Mouse (Mus musculus) left cerebral cortex, adult 11 months (tissue): ENCODE results near the gene Nutf2.

ENCODE experiments used
- DNase-seq: peaks from one replicate; pipeline ENCODE4 v3.0.0; 2022; ENCODE audit warnings: low spot score

The Nutf2 gene

DNA sequence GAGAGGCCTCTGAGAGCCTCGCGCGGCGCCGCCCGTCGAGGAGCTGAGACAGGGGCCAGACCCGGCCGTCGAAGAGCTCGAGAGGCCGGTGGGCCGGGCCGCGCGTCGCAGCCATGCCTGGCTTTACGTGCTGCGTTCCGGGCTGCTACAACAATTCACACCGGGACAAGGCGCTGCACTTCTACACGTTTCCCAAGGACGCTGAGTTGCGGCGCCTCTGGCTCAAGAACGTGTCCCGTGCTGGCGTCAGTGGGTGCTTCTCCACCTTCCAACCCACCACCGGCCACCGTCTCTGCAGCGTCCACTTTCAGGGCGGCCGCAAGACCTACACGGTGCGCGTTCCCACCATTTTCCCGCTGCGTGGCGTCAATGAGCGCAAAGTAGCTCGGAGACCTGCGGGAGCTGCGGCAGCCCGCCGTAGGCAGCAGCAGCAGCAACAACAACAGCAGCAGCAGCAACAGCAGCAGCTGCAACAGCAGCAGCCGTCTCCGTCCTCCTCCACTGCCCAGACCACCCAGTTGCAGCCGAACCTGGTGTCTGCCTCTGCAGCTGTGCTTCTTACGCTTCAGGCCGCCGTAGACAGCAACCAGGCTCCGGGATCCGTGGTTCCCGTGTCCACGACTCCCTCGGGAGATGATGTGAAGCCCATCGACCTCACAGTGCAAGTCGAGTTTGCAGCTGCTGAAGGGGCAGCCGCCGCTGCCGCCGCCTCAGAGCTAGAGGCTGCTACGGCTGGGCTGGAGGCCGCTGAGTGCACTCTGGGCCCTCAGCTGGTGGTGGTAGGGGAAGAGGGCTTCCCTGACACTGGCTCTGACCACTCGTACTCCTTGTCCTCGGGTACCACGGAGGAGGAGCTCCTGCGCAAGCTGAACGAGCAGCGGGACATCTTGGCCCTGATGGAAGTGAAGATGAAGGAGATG is 4.9 kb upstream of the Nutf2 start:
- DNase-seq = no peak

DNA sequence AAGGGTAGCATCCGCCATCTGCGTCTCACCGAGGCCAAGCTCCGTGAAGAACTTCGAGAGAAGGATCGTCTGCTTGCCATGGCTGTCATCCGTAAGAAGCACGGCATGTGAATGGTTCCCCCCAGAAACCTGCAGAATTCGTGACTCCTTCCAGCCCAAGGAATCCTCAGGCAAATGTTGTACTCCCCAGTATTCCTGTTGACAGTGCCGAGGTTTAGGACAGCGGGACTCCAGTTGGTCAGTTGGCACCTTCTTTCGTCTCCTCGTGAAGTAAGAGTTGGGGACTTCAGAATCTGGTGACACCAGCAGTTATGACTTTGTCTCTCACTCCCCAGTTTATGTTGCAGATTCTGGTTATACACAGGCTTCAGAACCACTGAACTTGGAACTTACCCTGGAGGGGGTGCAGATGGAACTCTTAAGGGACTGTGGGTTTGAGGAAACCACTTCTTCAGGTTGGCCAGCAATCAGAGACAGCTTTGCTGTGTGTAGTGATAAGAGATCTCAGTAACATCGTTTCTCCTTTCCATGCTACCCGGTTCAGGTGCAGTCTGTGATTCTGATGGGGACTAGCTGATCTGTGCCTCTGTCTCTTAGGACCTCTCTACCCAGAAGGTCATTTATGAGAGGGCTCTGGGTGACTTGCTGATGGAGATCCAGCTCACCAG is 4.1 kb upstream of the Nutf2 start:
- DNase-seq = no peak

DNA sequence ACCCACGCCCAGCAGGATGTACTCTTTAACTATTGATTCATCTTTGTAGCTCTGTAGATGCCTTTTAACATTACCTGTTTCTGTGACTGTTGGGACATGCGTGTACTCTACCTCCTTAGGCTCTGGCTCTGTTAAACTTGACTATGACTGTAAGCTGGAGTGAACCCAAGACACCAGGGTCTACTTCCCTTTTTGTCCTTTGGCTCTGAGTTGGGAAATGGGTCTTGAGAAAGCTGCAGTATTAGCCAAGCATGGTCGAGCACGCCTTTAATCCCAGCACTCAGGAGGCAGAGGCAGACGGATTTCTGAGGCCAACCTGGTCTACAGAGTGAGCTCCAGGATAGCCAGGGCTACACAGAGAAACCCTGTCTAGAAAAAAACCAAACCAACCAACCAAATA is 1.9 kb upstream of the Nutf2 start:
- no peak for DNase-seq

DNA sequence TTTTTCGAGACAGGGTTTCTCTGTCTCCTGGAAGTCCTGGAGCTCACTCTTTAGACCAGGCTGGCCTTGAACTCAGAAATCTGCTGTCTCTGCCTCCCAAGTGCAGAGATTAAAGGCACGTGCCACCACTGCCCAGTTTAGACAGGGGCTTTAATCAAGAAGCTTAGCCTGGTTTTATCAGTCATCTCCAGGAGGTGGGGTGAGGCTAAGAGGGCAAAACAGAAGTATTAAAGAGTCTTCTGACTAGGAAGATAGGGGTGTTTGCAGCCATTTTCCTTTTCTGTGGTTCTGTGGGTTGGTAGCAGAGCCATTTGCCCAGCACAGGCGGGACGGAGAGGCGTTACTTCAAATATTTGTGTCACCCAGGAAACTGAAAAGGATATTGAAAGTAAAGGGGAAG is 1.1 kb upstream of the Nutf2 start:
- DNase-seq = no peak

DNA sequence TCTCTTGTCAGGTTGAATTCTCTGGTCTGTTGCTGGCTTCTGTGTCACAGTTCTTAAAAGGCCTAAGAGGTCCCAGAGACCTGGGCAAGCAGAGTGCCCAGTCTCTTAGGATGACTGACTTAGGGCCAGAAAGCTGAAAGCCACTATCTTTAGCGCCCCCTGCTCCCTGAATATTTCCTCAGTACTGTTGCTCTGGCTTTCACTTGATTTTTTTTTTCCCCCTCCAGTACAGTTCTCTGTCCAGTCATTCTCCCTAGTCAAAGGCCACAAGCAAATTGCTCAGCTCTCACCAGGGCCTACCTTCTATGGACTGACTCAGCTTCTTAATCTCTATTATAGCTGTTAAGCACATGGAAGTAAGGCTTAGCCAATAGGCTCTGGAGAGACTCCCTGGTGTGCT is 1.6 kb downstream of the Nutf2 start:
- DNase-seq = no peak

DNA sequence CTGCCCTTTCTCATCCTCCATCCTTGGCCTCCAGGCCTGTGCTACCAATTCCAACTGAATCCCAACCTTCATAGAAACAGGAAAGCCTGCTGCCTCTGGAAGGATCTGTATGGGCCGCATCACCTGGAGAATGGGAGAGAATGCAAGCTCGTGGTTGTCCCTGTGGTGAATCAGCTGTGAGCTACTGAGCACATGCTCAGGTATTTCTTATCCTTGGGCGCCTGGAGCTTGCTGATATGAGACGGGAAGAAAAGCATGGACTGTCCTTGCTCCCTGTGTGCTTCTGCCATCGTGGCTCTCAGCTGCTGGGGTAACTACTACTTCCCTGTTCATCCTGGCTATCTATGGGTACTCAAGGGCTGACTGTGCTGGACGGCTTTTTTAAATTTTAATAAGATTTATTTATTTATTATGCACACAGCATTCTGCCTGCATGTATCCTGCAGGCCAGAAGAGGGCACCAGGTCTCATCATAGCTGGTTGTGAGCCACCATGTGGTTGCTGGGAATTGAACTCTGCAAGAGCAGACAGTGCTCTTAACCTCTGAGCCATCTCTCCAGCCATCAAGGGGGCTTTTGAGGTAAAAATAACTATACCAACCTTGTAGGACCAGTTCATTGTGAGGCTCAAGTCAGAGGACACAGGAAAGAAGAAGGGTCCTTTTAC is 6.1 kb downstream of the Nutf2 start:
- DNase-seq = no peak

DNA sequence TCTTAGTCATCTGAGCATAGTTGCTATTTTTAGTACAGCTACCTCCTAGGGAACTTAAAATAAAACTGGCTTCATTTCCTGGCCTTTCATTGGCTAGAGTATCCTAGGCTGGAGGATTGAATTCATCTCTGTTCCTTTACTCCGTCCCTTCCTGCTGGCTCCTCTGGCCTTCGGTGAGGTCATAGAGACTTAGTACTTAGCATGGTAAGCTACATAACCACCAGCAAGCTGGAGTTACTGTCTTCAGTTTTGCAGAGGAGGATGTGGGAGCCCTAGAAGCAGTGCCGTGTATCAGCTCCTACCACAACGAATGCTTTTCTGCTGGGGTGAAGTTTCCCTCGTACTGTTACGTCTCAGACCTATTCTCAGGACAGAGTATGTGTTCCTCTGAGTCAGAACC is 13.9 kb downstream of the Nutf2 start:
- DNase-seq = no peak

DNA sequence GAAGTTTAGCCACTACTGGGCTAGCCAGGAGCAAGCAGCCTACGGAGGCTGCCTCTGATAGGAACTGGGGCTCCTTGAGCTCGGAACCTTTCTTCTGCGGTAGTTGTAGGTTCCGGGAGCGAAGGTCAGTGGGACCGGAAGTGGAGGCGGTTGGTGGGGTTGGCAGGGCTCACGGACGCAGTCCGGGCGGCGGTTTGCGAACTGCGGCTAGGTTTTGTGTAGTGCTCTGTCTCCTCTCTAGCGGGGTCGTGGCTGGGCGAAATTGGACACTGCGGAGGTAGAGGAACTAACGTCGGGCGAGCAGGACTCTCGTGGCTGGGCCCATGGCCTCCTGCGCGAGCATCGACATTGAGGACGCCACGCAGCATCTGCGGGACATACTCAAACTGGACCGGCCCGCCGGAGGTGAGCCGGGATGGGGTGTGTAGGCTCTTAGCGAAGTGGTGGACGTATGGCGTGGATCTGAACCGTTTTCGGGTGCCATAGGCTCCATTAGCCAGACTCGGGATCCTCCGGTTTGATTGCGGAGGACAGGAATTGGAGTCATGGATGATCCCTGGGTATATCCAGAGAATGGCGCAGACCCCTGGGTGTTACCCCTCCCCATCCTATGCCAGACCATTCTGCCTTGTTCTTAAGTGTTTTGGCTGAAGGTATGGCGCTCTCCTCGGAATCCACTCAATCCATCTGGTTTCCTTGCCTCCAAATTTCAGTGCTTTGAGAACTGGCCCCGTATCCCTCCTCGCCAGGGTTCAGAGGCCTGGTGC is 20.6 kb downstream of the Nutf2 start, which contains the start of gene Edc4:
Gene Edc4 (plus strand): TSS at position 128 of the 767 bp plus-strand sequence.
- DNase-seq = no peak

DNA sequence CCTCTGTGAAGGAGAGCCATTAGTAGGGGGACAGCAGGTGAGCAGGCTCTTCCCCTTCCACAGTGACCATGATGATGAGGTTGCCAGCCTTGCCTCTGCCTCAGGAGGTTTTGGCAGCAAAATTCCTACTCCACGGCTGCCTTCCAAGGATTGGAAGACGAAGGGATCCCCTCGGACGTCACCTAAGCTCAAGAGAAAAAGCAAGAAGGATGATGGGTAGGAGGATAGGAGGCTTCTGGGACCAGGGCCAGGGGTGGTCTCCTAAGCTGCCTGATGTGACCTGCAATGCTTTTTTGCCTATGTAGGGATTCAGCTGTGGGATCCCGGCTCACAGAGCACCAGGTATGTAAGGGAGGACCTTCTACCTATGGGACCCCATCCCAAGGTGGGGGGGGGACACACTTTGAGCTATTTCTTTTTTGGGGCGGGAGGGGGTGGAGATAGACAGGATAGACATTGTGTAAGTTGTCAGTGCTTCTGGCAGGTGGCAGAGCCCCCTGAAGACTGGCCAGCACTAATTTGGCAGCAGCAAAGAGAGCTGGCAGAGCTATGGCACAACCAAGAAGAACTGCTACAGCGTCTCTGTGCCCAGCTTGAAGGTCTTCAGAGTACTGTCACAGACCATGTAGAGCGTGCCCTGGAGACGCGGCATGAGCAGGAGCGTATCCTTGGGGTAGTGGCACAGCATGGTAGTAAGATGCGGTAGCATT is 29.5 kb downstream of the Nutf2 start:
- no peak for DNase-seq

DNA sequence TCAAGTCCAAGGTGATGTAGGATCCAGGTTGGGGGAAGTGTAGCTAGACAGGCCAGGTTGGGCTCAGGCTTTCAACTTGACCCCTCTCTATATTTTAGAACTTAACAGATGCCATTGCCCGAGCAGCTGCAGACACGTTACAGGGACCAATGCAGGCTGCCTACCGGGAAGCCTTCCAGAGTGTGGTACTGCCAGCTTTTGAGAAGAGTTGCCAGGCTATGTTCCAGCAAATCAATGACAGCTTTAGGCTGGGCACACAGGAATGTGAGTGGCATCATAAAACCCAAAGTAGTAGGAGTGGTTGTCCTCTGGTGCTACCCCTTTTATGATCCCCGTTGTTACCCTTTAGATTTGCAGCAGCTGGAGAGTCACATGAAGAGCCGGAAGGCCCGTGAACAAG is 30.5 kb downstream of the Nutf2 start:
- DNase-seq = no peak

DNA sequence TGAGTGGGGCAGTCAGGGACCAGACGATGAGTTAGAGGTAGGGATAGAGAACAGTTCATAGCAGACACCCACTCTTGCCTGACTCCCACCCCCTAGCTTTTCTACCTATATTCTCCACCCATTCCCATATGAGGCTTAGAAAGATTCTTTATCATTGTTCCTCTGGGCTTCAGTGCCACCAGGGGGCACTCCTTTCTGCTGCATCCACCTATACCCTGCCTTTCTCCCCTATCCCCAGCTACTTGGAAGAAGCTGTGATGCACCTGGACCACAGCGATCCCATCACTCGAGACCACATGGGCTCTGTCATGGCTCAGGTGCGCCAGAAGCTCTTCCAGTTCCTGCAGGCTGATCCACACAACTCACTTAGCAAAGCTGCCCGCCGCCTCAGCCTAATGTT is 32.1 kb downstream of the Nutf2 start:
- no peak for DNase-seq

DNA sequence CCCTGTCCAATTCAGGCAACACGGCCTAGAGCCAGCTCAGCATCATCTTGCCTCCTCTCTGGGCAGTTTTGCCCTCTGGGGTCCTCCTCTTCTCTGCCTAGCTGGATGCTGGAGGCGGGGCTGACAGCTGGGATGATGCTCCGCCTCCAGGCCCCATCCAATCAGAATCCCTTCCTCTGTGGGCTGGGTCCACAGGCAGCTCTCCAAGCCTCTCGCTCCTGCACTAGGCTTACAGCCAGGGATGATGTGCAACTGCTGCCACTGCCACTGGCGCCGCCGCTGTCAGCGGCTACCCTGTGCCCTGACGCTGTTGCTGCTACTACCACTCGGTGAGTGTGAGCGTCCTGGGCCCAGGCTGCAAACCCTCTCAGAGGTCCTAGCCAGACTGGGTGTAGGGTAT is 33.0 kb downstream of the Nutf2 start, which contains the start of gene Nrn1l:
Gene Nrn1l (plus strand): TSS at position 229 of the 400 bp plus-strand sequence.
- DNase-seq = peak; percentile 83

DNA sequence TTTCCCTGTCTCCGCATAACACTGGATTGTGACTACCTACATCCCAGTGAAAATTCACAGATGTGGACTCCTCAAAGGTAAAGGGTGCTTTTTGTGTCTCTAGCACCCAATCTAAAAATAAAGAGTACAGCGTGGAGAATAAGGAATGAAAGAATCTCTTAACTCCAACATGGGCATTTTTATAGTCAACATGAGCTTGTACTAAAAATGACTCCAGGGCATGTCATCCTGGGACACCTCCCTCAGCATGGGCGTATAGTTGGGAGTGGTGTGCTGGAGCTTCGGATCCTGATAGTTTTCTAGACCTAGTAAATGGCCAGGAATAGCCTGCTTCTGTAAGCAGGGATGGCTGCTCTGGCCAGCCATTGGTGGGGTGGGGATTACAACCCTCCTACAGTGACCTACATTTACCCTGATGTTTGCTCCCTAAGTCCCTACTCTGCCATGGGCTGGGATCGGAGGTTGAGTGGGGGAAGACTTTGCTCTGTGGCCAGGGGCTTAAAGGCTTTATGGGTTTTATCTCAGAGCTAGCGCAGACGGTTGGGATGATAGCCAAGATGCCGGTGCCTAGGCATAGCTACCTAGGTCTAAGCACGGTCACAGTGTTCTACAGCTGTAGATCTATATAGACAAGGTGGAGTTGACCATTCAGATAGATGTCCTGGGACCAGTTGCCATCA is 37.6 kb downstream of the Nutf2 start:
- DNase-seq = no peak

DNA sequence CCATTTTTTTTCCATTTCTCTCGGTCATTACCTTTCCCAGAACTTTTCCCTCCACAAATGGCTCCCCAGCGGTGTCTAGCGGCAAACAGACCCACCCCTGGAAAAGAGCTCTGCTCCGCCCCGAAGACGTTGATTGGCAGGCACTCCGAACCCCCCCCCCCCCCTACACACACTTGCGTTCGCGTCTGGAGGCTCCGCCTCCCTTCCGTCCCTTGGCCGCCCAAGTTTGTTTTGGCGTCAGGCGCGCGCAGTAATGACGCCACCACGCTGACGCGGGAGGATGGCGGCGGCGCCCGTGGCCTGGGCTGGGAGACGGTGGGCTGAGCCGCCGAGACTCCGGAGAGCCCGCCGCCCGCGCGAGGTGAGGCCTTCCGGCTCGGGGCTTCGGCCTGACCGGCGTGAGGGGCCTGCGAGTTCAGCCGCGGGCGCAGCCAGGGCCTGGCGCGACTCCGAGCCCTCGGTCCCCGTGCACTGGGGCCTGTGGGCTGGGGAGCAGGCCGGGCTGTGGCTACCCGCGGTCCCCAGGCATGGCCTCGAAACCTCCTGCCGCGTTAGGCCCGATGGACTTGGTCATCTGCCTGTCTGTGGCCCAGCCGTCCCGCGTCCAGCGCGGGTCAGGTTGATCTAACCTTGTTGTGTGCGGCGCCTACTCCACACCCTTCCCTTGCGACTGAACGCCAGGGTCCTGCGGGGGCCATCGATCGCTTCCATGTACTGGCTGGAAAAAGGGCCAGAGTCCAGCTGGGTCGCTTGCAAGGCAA is 40.0 kb downstream of the Nutf2 start, which contains the start of gene Pskh1:
Gene Pskh1 (plus strand): TSS at position 262 of the 761 bp plus-strand sequence.
- DNase-seq = peak; percentile 82

DNA sequence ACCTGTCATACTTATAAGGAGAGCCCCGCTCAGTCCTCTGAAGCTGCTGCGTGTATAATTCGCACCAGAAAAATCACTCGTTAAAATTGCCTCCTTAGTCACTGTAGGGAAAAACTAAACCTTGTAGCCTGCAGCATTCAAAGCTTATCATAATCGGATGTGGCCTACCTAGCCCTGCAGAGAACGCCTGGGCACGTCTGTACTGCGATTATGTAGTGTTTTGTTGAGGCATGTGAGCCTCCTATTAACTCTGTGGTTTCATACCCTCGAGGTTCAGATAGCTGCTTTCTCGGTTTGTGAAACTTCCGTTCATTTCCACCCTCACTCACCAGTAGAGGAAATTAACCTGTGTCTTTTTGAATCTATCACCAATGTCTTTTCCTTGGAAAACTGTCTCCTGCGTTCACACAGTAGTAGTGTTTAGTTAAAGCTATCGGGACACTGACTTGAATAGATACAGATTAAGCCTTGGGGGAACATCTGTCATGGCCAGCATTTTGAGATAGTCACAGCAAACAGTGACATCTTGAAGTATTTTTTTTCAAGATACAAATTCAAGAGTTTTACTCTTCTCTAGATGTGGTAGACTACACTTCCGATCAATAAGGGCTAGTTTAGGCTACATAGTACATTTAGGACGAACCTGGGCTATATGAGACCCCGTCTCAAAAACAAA is 40.7 kb downstream of the Nutf2 start:
- no peak for DNase-seq

DNA sequence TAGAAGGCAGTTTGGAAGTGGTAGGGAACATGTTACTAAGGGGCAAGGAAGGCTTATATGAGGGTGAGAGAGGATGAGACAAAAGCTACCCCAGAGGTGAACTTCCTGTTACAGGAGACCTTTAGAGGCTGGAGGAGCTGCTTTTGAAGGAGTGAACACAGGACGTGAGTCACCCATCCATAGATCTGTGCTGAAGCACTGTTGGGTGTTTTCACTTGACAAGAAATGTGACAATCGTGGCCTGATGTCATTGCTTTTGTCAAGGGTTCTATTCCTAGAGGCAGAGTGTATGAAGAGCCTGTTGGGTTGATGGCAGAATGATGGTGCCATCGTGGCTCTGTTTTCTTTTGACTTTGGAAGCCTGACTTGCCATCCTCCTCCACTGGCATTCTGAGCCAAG is 59.0 kb downstream of the Nutf2 start:
- no peak for DNase-seq

DNA sequence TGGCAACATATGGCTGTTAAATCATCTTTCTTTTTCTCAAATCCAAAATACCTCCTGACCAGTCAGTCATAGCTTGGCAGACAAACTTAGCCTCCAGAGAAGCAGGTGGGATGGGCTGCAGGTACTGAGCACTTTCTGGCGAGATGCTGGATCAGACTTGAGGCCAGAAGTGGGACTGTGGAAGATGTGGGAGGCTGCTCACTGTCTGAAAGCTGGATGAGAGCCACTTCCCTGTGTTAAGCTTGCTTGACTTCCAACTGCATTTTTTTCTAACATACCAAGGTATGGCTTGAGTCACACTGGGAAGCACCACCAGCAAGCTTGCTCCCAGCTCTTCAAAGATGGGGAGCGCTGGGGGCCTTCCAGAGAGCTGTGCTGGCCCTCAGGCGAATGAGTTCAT is 64.7 kb downstream of the Nutf2 start:
- DNase-seq = no peak
